Mouse (Mus musculus): ENCODE data around the gene R3hcc1l. TPM values are rescaled to one million over a fixed set of nuclear protein-coding genes. Genes with fewer than 3 reads are reported as not detected.

R3hcc1l gene
- total RNA-seq, 2 experiments from 2014 or later, result 12.1 to 12.3 TPM

DNA sequence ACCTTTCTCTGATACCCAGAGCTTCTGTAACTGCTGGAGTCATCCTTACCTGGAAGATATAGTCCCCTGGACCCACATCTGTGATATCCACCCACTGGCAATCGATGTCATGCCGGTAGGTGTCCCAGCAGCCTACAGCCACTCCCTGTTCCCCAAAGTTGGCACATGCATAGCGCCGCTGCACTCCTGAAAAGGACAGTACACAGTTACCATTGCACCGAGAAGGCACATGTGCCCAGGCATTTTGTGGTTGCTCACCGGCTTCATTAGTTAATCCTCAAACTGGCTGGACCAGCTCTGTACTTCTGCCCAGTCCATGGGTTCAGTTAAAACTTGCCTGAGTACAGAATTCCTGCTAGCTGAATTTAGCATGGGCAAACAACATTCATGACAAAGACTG lies 79.3 kb downstream of the R3hcc1l start:
- no peak for DNase-seq (ENCODE audit: low spot score)

DNA sequence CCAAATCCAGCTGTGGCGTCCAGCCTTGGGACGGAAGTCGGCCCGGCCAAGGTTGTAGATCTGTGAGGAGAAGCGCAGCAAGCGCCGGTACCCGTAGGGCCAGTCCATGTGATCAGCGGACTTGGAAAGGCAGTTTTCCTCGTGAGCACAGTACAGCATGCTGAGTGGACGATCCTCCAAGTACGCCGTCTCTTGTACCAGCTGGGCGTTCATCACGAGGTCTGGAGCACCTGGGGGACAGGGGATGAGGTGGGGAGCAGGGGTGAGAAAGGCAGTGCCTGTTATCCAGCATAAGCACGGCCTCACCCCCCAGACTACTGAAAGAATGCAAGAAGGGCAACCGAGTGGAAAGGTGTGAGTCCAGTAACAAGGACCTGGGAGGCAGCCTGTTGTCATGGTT lies 81.3 kb downstream of the R3hcc1l start:
- no peak for DNase-seq (ENCODE audit: low spot score)

DNA sequence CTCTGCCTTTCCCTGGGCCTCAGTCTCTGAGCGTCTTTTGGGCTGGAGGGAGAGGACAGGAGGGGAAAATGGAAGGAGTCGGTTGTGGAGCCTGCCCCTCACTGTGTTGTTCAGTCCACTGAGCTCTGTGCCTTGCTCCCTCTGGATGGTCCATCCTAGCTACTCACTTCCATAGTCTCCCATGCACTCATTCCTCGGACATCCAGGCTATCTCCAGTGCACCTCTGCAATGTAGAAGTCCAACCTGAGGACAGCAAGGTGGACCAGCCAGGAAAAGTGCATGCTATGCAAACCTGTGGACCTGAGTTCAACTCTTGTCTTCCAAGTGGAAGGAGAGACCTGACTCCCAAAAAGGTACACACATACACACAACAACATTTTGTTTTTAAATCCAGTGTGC lies 82.0 kb downstream of the R3hcc1l start:
- DNase-seq (ENCODE audit: low spot score), result no peak

DNA sequence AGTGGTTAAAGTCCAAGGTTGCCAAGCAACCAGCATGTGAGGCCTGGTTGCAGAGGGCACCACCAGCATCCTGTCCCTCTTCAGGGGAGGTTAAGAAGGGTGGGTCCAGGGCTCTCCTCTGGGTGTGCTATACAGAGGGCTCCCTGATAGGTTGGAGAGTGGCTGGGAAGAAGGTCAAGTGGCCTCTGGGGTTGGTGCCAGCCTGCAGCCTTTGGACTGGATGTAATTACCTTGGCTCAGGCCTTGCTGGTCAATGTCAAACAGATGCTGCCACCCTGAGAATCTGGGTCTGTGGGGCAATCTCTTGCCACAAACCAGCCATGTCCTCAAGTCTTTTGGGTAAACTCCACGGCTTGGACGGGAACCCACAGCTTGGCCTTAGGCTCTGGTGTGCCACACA lies 82.9 kb downstream of the R3hcc1l start:
- DNase-seq (ENCODE audit: low spot score), result peak; percentile 36

DNA sequence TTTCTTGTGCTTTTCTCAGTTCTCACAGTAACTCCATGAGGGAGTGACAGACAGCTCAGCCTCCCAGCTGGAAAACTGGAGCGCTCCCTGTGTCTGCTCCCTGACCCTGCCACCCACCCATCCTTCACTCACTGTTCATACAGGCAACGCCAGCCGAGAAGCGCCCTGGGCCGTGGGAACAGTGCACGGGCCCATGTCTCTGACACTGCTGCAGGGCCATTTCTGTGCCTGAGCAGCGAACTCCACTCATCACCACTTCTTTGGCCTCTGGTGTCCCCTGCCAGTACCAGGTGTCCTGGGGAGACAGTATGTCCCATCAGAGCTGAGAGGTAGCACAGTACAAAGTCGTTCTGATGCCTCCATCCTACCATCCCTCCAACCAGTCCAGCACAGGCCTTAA lies 83.5 kb downstream of the R3hcc1l start:
- DNase-seq (ENCODE audit: low spot score), result no peak

DNA sequence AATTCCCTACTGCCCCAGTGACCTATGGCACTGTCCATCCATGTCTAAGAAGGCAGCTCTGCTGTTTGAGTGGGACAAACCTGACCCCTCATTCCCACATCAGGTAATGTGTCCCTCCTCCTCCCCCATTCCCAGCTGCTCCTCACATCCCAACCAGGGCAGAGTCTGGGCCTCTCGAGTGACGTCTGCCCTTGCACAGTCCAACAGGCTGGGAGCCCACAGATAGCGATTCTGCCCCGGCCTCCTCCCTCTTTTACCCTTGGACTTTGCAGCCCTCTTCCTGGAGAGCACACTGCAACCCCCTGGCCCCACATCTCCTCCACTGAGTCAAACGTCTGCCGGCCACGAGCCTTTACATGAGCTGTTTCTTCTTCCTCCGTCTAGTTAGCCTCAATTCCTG lies 84.0 kb downstream of the R3hcc1l start:
- DNase-seq (ENCODE audit: low spot score), result no peak

DNA sequence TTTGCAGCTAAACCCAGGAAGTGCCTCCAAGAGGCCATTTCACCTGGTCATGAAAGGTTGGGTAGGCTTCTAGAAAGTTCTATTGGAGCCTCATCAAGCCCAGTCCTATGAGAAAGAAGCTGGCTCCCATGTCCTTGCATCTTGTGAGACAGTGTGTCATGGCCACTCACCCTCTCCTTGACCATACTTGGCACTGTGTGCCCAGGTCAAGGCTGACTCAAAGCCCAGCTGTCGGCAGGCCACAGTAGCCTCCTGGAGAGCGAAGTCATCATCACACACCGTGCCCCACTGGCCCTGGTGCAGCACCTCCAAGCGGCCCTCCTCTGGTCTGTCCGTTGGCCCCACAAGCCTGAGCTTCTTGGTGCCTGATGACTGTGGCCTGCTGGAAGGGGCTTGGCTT lies 89.5 kb downstream of the R3hcc1l start:
- no peak for DNase-seq (ENCODE audit: low spot score)

DNA sequence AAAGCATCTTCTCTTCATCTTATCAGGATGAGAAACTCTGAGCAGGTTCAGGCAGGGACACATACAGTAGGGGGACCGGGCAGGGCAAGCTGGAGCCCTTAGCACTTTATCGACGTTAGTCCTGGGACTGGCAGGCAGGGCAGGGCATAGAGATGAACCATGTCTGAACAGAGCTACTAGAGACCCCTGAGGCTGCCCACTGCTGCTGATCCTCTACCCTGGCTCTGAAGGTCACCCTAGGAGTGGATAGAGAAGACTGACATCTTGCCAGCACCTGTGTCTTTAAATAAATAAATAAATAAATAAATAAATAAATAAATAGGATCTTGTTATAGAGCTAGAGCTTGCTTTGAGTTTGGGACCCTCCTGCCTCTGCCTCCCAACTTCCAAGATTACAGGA lies 91.2 kb downstream of the R3hcc1l start:
- DNase-seq (ENCODE audit: low spot score), result no peak

DNA sequence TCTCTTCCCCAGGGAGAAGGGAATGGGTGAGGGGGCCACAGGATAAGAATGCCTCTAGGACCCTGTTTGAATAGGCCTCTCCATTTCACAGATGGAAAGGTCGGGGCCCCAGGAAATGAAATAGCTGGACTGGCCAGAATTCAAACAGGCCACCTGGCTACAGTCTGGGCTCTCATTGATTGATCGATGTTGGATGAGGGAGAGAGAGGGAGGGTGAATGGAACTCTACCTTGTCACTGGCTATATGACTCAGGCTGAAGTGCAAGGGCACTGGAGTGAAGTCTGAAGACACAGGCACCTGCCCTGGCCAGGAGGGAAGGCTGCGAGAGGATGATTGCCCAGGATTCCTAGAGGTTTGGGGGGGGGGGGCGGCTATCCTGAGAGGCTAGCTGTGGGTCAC lies 93.2 kb downstream of the R3hcc1l start:
- no peak for DNase-seq (ENCODE audit: low spot score)

DNA sequence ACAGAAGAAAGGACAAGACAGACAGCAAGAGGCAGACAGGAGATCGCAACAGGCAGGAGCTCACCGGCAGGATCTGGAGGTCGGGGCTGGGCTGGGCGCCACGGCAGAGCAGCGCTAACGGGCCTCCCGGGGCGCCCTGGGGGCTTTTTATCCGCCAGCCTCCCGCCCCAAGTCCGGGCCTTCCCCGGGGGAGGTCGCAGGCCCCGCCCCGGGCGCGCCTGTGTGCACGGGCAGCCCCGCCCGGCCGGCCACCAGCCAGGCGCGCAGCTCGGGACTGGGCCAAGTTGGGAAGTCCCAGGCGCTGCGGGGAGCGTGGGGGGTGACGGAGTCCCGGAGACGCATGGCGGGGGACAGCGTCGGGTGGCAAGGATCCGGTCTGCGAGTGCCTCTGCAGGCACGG lies 94.1 kb downstream of the R3hcc1l start, which contains the start of gene Loxl4:
Gene Loxl4 (minus strand): TSS at position 160 of the 400 bp plus-strand sequence.
- peak; percentile 84 for DNase-seq (ENCODE audit: low spot score)

DNA sequence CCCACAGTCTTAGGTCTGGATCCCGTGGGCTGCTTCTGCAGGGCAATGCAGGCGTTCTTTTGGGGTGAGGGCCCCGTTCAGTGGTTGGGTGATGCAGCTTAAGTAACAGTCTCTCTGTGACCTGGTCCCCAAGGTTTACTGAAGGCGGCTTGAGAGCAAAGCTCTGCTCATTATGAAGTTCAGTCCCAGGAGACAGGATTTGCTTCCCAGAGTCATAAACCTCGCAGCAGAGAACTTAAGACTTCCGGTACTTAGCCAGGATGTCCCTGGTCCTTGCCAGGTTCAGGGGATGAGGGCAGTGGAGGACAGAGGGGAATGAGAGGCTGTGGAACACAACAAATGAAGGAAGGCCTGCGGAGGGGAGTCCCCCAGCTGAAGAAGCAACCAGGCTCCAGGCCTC lies 94.6 kb downstream of the R3hcc1l start:
- DNase-seq (ENCODE audit: low spot score), result peak; percentile 26

DNA sequence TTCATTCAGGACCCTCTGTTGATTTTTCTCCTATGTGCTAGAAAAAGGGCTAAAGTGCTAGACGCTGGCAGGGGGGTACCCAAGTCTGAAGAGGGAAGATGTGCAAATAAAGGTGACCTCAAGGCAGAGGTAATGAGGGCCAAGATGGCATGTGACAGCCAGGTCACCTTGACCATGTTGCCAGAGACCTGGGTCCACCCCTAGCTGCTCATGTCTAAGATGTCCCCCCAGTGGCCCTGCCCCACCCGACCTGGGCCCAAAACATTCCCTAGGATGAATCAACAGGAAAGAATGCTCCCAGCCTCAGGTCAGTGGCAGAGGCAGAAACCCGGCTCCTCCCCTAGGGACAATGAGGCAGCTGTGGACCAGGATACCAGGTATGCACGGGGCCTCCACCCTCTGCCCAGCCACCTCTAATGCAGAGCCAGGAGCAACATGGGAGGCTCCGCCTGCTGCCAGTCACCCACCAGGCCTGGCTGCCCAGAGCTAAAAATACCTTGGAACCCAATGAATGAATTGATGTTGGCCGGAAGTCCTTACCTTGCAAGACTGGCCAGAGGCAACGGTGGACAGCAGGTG lies 95.2 kb downstream of the R3hcc1l start:
- no peak for DNase-seq (ENCODE audit: low spot score)

DNA sequence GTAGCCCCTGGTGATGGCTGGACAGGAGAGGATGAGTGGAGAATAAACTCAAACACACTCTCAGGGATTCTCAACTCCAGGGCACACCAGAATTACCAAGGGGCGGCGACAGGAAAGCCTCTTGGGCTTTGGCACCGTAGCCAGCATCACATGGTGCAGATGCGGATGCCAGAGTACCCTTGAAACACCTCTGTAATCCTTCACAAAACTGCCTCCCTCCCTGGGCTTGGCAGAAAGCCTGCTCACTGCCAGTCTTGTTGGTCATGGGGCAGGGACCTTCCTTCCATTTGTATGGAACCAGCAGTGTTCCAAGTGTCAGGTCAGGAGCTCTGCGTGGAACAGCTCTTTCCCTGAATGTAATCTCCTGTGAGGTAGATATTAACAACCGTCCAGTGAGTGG lies 109.5 kb downstream of the R3hcc1l start:
- no peak for DNase-seq (ENCODE audit: low spot score)

DNA sequence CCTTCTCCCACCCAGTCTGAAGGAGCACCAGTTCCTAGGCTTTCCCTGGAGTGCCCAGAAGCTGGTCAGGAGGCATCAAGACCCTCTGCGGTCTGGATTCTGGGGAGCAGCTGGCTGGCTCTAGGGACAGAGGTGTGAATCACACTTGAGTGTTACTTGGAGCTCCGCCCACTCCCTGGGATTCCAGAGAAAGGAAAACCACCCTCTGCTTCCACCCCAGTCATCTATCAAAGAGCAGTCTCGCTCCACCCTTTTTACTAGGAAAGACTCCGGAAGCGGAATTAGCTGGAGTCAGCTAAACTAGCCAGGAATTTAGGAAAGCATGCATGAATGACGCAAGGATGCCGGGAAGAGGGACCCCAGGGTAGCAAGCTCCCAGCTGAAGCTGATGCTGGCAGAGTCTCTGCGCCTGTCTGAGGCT lies 113.0 kb downstream of the R3hcc1l start:
- peak; percentile 65 for DNase-seq (ENCODE audit: low spot score)

DNA sequence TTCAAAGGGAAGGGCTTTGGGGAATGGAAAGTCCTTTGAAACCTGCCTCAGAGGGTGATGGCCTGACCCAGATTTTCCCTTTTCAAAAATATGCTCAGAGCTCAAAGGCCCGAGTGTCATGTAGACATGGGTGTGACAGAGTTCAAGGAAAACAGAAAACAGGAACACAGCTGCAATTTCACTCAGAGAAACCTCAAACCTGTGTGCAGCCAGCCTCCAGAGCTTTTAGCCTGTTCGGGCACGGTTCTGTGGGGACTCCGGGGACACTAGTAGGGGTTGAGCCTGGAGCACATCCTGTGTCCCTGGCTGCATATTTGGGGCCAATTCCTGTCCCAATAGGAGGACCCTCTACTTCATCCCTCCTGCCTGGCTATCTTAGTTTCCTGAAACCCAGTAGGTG lies 113.7 kb downstream of the R3hcc1l start:
- DNase-seq (ENCODE audit: low spot score), result peak; percentile 34

DNA sequence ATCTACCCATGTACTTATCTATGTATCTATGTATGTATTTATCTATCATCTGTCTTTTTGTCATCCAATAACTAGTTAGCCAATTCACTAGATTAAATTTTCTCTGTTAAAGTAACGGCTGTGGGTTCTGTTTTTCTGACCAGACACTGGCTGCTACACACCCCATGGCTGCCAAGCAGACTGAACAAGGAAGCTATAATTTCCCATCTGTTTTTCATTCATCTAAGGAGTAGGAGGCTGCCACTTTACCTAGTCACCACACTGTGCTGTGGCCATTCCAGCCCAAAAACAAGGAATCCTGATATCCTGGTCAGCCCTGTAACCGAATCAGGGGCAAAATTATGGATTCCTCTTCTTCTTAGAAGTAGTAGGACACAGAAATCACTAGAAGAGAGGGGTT lies 115.1 kb downstream of the R3hcc1l start:
- no peak for DNase-seq (ENCODE audit: low spot score)

DNA sequence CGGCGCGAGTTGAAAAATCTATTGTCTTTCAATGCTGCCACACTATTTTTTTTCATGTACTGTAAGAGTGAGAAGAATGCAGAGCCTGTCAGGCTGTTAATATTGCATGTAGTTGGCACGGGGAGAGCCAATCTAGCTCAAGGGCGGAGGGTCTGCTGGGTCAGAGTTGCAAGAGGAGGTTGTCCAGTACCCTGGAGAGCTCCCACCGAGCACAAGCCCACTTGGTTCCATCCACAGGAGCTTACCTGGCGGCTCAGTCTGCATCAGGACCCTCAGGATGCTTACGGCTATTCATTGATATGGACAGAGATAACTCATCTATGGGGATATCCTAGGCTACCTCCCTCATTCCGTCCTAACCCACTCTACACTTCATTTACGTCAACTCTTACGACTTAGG lies 118.1 kb downstream of the R3hcc1l start:
- DNase-seq (ENCODE audit: low spot score), result no peak

DNA sequence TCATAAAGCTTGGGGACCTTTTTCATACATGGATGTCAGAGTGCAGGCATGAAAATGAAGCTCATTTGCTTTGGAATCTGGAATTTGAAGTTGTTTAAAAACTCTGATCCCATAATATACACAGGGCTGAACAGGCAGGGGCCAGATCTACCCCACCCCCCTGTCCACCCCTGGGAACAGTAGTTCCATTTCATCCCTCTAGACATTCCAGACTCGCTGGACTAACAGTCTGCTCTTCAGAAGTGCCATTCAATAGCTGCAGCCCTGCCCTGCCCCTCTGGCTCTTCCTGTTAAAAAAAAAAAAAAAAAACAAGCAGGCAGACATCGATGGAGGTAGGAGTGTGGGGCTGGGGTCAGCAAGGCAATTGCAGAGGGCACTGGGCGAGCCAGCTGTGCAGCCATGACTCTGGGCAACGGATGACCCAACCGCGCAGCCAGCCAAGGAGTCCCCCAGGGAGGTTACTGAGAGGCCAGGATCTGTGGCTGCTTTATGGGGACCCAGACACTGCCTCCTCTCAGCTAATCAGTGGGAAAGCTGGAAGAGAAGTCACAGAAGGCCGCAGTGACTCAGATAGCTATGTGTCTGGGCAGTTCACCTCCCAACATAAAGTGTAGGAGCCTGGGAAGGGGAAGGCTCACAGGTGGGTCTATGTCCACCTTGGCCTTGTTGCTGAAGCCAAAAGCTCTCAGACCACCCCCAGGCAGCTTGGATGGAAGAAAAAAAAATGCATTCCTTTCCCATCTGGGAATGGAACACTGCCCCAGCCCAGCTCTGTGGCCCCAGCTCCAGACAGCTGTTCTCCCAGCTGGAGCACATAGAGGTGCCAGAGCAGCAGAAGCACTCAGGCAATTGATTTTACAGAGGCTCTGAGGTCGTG lies 120.3 kb downstream of the R3hcc1l start:
- peak; percentile 53 for DNase-seq (ENCODE audit: low spot score)

DNA sequence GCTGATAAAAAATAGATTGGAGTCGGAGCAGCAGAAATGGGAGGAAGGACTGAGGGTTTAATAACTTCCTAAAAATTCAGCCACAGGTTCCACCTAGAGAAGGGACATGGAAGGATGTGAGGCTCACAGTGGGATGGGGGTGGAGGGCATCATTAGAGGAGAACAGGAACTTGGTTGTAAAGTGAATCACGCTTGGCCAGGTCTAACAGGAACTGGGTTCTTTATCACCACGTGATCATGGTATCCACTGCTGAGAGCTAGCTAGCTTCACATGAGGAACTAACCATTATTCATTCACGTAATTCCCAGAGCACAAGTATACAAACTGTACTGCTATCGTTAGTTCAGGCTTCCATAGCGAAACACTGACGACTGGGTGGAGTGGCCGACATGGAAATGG lies 121.0 kb downstream of the R3hcc1l start:
- no peak for DNase-seq (ENCODE audit: low spot score)

DNA sequence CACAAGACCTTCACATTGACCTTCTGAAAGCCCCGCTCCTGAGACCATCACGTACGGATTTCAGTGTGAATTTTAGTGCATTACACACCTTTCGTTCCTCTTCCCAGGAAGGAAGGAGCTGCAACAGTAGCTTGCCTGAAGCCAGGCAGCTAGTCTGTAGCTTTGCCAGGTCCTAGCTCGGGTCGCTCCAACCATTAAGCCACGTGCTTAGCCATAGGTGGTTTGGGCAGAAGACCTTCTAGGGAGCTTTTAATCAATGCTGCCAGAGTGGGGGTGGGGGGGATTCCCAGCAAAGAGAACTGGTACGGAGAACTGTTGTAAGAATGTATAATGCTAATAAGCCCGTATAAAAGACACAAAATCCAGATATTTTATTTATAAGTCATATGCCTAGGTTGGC lies 121.7 kb downstream of the R3hcc1l start:
- no peak for DNase-seq (ENCODE audit: low spot score)

All from gastrocnemius, adult 18-20 months (tissue).